Mouse (Mus musculus) spleen, adult 2 months (tissue): ENCODE data around the gene Haus5.

Experiments
- CTCF ChIP-seq: fragments of 200-500 bp; IDR thresholded peaks from 2 replicates; pipeline ENCODE4 v1.5.1; 2011; ENCODE audit warnings: mild to moderate bottlenecking, inconsistent platforms; ENCODE audit not compliant: insufficient read depth, insufficient read length, insufficient replicate concordance; ENCODE audit errors: extremely low read depth
- POLR2A ChIP-seq: fragments of 200-500 bp; IDR thresholded peaks from 2 replicates; pipeline ENCODE4 v1.6.1; 2011; ENCODE audit warnings: low read depth, low read length, inconsistent platforms

GRCm38 (mm10) chr7:30633762-30634412 is 30.9 kb downstream of the Haus5 start:
- no peak for TF ChIP-seq CTCF
- no peak for TF ChIP-seq POLR2A
